Mouse (Mus musculus): Measurements from ENCODE around the gene Zswim4. TPM values are rescaled to one million over a fixed set of nuclear protein-coding genes. Genes with fewer than 3 reads are reported as not detected.
"Not testable (repeated sequence)": the region's sequence is repeated elsewhere in the genome, so short reads cannot be mapped to it uniquely, and the experiment has no call there.

Gene Zswim4
- polyA plus RNA-seq (2012; rRNA removed) = 8.1 and 30.0 TPM in 2 replicates

GRCm38 (mm10) chr8:84236998-84237473 lies at the start of gene Zswim4:
Gene Zswim4 (minus strand): TSS chr8:84237055.
- Histone ChIP-seq H3K36me3 (ENCODE audit: control insufficient read depth, insufficient read depth, low read length) (no peaks in the 10 kb centered on the region; the same call in 1 of the 2 replicates), H3K27ac (ENCODE audit: insufficient read depth, low read depth, low read length) (peak within 1 kb of the TSS; percentile 67), H3K4me3 (ENCODE audit: low read depth, low read length) (peak within 1 kb of the TSS; percentile 82), H3K4me1 (ENCODE audit: control insufficient read depth, insufficient read depth, insufficient read length, low read length) (peaks cover 13% of the 10 kb centered on the region), H3K27me3 (ENCODE audit: control insufficient read depth, insufficient read depth, low read length) (no peaks in the 10 kb centered on the region)
- no peak for TF ChIP-seq CTCF (IDR thresholded peaks at IDR 0.05; ENCODE audit: extremely low read depth, insufficient read length, insufficient replicate concordance, low read depth, low read length)
- TF ChIP-seq POLR2A (IDR thresholded peaks at IDR 0.05; ENCODE audit: low read depth, low read length) = no peak; the same call in 1 of the 2 replicates
- under 1% methylated on average over 35 of the region's 35 CpGs for WGBS

- TF ChIP-seq CTCF (IDR thresholded peaks at IDR 0.05; ENCODE audit: extremely low read depth, insufficient read length, insufficient replicate concordance, low read depth, low read length) = peak; percentile 56; the same call in 1 of the 2 replicates
- not testable (repeated sequence) for H3K27me3 ChIP-seq (ENCODE audit: control insufficient read depth, insufficient read depth, low read length); H3K36me3 ChIP-seq (ENCODE audit: control insufficient read depth, insufficient read depth, low read length); H3K4me1 ChIP-seq (ENCODE audit: control insufficient read depth, insufficient read depth, insufficient read length, low read length); H3K27ac ChIP-seq (ENCODE audit: insufficient read depth, low read depth, low read length); H3K4me3 ChIP-seq (ENCODE audit: low read depth, low read length)
- WGBS = 52% methylated on average over 5 of the region's 5 CpGs
Observed at GRCm38 (mm10) chr8:84285665-84286064, 48.8 kb upstream of the Zswim4 start.

GRCm38 (mm10) chr8:84284608-84285063 lies 47.8 kb upstream of the Zswim4 start:
- WGBS = 23% methylated on average over 9 of the region's 9 CpGs
- Histone ChIP-seq H3K36me3 (ENCODE audit: control insufficient read depth, insufficient read depth, low read length) (no peaks in the 10 kb centered on the region), H3K4me1 (ENCODE audit: control insufficient read depth, insufficient read depth, insufficient read length, low read length) (no peaks in the 10 kb centered on the region), H3K27me3 (ENCODE audit: control insufficient read depth, insufficient read depth, low read length) (no peaks in the 10 kb centered on the region), H3K27ac (ENCODE audit: insufficient read depth, low read depth, low read length) (peak overlapping the region; percentile 58), H3K4me3 (ENCODE audit: low read depth, low read length) (peak overlapping the region; percentile 39)
- TF ChIP-seq POLR2A (IDR thresholded peaks at IDR 0.05; ENCODE audit: low read depth, low read length) (no peak), CTCF (IDR thresholded peaks at IDR 0.05; ENCODE audit: extremely low read depth, insufficient read length, insufficient replicate concordance, low read depth, low read length) (no peak)

GRCm38 (mm10) chr8:84280777-84281176 lies 43.9 kb upstream of the Zswim4 start:
- TF ChIP-seq CTCF (IDR thresholded peaks at IDR 0.05; ENCODE audit: extremely low read depth, insufficient read length, insufficient replicate concordance, low read depth, low read length) (no peak), POLR2A (IDR thresholded peaks at IDR 0.05; ENCODE audit: low read depth, low read length) (no peak)
- Histone ChIP-seq H3K36me3 (ENCODE audit: control insufficient read depth, insufficient read depth, low read length) (no peaks in the 10 kb centered on the region), H3K27ac (ENCODE audit: insufficient read depth, low read depth, low read length) (no peak overlapping the region), H3K4me1 (ENCODE audit: control insufficient read depth, insufficient read depth, insufficient read length, low read length) (no peaks in the 10 kb centered on the region), H3K27me3 (ENCODE audit: control insufficient read depth, insufficient read depth, low read length) (no peaks in the 10 kb centered on the region), H3K4me3 (ENCODE audit: low read depth, low read length) (no peak overlapping the region)
- WGBS = 57% methylated on average over 10 of the region's 10 CpGs

GRCm38 (mm10) chr8:84276447-84276846 lies 39.6 kb upstream of the Zswim4 start:
- no peaks in the 10 kb centered on the region for H3K27me3 ChIP-seq (ENCODE audit: control insufficient read depth, insufficient read depth, low read length)
- no peaks in the 10 kb centered on the region for H3K36me3 ChIP-seq (ENCODE audit: control insufficient read depth, insufficient read depth, low read length)
- WGBS = 68% methylated on average over 1 of the region's 1 CpGs
- H3K27ac ChIP-seq (ENCODE audit: insufficient read depth, low read depth, low read length) = no peak overlapping the region
- no peak for TF ChIP-seq POLR2A (IDR thresholded peaks at IDR 0.05; ENCODE audit: low read depth, low read length)
- TF ChIP-seq CTCF (IDR thresholded peaks at IDR 0.05; ENCODE audit: extremely low read depth, insufficient read length, insufficient replicate concordance, low read depth, low read length) = no peak
- H3K4me3 ChIP-seq (ENCODE audit: low read depth, low read length) = no peak overlapping the region
- no peaks in the 10 kb centered on the region for H3K4me1 ChIP-seq (ENCODE audit: control insufficient read depth, insufficient read depth, insufficient read length, low read length)

- Histone ChIP-seq H3K4me3 (ENCODE audit: low read depth, low read length) (no peak overlapping the region), H3K27me3 (ENCODE audit: control insufficient read depth, insufficient read depth, low read length) (no peaks in the 10 kb centered on the region), H3K4me1 (ENCODE audit: control insufficient read depth, insufficient read depth, insufficient read length, low read length) (peaks cover 3% of the 10 kb centered on the region), H3K36me3 (ENCODE audit: control insufficient read depth, insufficient read depth, low read length) (no peaks in the 10 kb centered on the region), H3K27ac (ENCODE audit: insufficient read depth, low read depth, low read length) (no peak overlapping the region)
- TF ChIP-seq POLR2A (IDR thresholded peaks at IDR 0.05; ENCODE audit: low read depth, low read length) (no peak), CTCF (IDR thresholded peaks at IDR 0.05; ENCODE audit: extremely low read depth, insufficient read length, insufficient replicate concordance, low read depth, low read length) (no peak)
- WGBS = 79% methylated on average over 3 of the region's 3 CpGs
Observed at GRCm38 (mm10) chr8:84273968-84274367, 37.1 kb upstream of the Zswim4 start.

- no peak overlapping the region for H3K4me3 ChIP-seq (ENCODE audit: low read depth, low read length)
- no peak overlapping the region for H3K27ac ChIP-seq (ENCODE audit: insufficient read depth, low read depth, low read length)
- H3K4me1 ChIP-seq (ENCODE audit: control insufficient read depth, insufficient read depth, insufficient read length, low read length) = peaks cover 3% of the 10 kb centered on the region
- no peaks in the 10 kb centered on the region for H3K36me3 ChIP-seq (ENCODE audit: control insufficient read depth, insufficient read depth, low read length)
- no peaks in the 10 kb centered on the region for H3K27me3 ChIP-seq (ENCODE audit: control insufficient read depth, insufficient read depth, low read length)
- TF ChIP-seq CTCF (IDR thresholded peaks at IDR 0.05; ENCODE audit: extremely low read depth, insufficient read length, insufficient replicate concordance, low read depth, low read length) (no peak), POLR2A (IDR thresholded peaks at IDR 0.05; ENCODE audit: low read depth, low read length) (no peak)
- 85% methylated on average over 4 of the region's 4 CpGs for WGBS
Observed at GRCm38 (mm10) chr8:84272302-84272701, 35.4 kb upstream of the Zswim4 start.
